Mouse (Mus musculus): Measurements from ENCODE around the gene Rpl3. TPM values are rescaled to one million over a fixed set of nuclear protein-coding genes. Genes with fewer than 3 reads are reported as not detected.

Rpl3 gene
- polyA plus RNA-seq, 1 experiment from 2014 or later: 1,042 TPM

DNA sequence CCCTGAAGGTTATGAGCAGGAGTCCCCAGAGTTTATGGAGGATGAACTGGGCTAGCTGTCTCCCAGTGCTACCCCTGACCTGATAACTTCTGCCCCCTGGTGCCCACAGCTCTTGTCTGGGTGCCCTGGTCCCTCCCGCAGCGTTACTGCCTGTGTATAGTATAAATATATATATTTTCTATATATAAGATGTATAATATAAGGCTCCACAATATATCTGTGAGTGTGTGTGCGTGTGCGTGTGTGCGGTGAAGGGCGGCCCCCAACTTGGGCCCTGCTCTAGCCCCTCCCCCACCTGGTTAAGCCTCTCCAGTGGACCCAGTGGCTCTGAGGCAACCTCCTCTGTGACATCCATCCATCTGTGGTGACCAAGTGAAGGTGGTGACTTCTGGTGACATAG, 27.4 kb upstream of the Rpl3 start:
- WGBS: 91% methylated on average over 6 of the region's 6 CpGs
- H3K27ac ChIP-seq (ENCODE audit: low read depth, low read length): no peak overlapping the region
- no peaks in the 10 kb centered on the region for H3K27me3 ChIP-seq (ENCODE audit: control insufficient read depth, insufficient read depth, low read length)

DNA sequence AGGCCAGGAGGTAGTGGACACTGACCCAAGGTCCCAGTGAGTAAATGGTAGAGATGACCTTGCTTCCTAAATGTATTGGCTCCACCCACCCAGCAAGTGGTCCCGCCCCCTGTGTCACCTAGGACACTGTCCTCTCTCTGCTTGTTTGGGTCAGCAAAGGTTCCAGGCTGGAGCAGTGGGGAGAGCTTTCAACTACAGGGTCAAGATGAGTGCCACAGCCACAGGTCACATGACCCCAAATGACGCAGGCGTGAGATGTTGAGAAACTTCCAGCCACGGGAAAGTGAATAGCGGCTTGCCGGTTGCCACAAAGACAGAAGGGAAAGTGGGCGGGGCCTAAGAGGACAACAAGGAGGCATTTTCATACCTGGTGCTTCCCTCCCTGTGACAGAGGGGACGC, 25.5 kb upstream of the Rpl3 start:
- Histone ChIP-seq H3K27ac (ENCODE audit: low read depth, low read length) (no peak overlapping the region), H3K9ac (ENCODE audit: low read length) (no peak overlapping the region), H3K27me3 (ENCODE audit: control insufficient read depth, insufficient read depth, low read length) (no peaks in the 10 kb centered on the region), H3K4me1 (replicated peaks; ENCODE audit: control insufficient read depth, insufficient read depth, low read length) (no peaks in the 10 kb centered on the region), H3K4me2 (ENCODE audit: low read depth, low read length, severe bottlenecking) (no peak overlapping the region), H3K4me3 (ENCODE audit: low read depth, low read length) (no peak overlapping the region), H3K36me3 (ENCODE audit: control insufficient read depth, insufficient read depth, low read length) (no peaks in the 10 kb centered on the region), H3K9me3 (ENCODE audit: control insufficient read depth, low read length) (no peaks in the 10 kb centered on the region)
- ATAC-seq (replicated peaks; ENCODE audit: low FRiP score) (no peak), DNase-seq (ENCODE audit: low spot score) (no peak)
- WGBS: 77% methylated on average over 8 of the region's 8 CpGs

More for the DNA sequence above, 27.4 kb upstream of the Rpl3 start:
- no peak overlapping the region for H3K4me2 ChIP-seq (ENCODE audit: low read depth, low read length, severe bottlenecking)
- DNase-seq (ENCODE audit: low spot score): no peak
- ATAC-seq (replicated peaks; ENCODE audit: low FRiP score): no peak
- no peaks in the 10 kb centered on the region for H3K36me3 ChIP-seq (ENCODE audit: control insufficient read depth, insufficient read depth, low read length)
- no peaks in the 10 kb centered on the region for H3K4me1 ChIP-seq (replicated peaks; ENCODE audit: control insufficient read depth, insufficient read depth, low read length)
- H3K9me3 ChIP-seq (ENCODE audit: control insufficient read depth, low read length): no peaks in the 10 kb centered on the region
- no peak overlapping the region for H3K4me3 ChIP-seq (ENCODE audit: low read depth, low read length)
- H3K9ac ChIP-seq (ENCODE audit: low read length): no peak overlapping the region

DNA sequence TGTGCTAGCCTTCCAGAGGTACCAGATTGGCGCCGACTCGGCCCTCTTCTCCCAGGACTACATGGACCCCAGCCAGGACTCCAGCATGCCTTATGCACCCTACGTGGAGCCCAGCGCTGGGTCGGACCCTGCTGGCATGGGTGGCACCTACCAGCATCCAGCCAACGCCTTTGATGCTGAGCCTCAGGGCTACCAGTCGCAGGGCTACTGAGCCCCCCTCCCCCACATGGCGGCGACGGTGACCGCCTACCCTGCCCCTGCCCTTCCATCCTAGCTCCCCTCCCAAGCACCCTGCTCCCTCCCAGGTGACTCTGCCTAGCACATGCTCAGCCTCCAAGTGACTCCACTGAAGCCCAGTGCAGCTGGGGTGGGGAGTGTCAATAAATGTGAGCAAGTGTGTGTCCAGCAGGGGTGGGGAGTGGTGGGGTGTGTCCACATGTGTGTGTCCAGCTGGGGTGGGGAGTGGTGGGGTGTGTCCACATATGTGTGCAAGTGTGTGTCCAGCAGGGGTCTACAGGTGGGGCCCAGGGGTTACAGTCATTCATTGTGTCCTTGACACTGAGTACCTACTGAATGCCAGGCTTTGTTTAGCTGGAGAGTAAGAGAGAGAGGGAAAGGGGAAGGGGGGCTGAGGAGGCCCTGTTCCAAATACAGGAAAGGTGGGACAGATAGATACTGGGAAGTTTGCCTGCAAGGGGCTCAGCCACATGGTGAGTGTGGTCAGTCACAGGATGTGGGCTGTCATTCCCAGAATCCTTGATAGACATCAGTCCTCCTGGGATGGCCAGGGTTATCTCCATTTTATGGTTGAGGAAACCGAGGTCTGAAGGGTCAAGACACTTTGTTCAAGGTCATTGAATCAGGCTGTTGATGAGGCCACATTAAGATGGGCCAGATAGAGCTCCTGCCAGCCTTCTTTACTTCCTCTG, 24.5 kb upstream of the Rpl3 start:
- no peak overlapping the region for H3K27ac ChIP-seq (ENCODE audit: low read depth, low read length)
- DNase-seq (ENCODE audit: low spot score) (no peak), ATAC-seq (replicated peaks; ENCODE audit: low FRiP score) (no peak)
- H3K9me3 ChIP-seq (ENCODE audit: control insufficient read depth, low read length): no peaks in the 10 kb centered on the region
- no peaks in the 10 kb centered on the region for H3K27me3 ChIP-seq (ENCODE audit: control insufficient read depth, insufficient read depth, low read length)
- 73% methylated on average over 13 of the region's 13 CpGs for WGBS
- H3K4me3 ChIP-seq (ENCODE audit: low read depth, low read length): no peak overlapping the region
- no peak overlapping the region for H3K9ac ChIP-seq (ENCODE audit: low read length)
- H3K4me1 ChIP-seq (replicated peaks; ENCODE audit: control insufficient read depth, insufficient read depth, low read length): no peaks in the 10 kb centered on the region
- no peak overlapping the region; the same call in 1 of the 2 replicates for H3K4me2 ChIP-seq (ENCODE audit: low read depth, low read length, severe bottlenecking)
- H3K36me3 ChIP-seq (ENCODE audit: control insufficient read depth, insufficient read depth, low read length): no peaks in the 10 kb centered on the region

DNA sequence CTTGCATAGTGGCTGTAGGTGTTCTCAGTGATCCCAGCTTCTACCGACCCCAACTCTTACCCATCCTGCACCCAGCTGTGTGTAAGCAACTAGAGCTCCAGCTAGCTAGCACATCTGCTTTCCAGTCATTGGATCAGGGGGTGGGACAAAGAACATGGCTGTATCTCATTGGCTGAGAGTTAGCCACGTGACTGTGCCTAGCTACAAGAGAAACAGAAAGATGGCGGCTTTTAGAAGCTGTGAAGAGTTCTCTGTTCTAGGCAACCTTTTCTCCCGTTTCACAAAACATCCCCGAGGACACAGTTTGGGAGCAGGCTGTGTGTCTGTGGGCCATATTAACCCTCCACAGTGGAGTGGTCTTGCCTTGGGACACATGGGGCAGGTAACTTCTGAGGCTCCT, 23.6 kb upstream of the Rpl3 start:
- no peaks in the 10 kb centered on the region for H3K9me3 ChIP-seq (ENCODE audit: control insufficient read depth, low read length)
- no peak for DNase-seq (ENCODE audit: low spot score)
- H3K27me3 ChIP-seq (ENCODE audit: control insufficient read depth, insufficient read depth, low read length): no peaks in the 10 kb centered on the region
- no peaks in the 10 kb centered on the region for H3K36me3 ChIP-seq (ENCODE audit: control insufficient read depth, insufficient read depth, low read length)
- ATAC-seq (replicated peaks; ENCODE audit: low FRiP score): no peak
- 72% methylated on average over 5 of the region's 5 CpGs for WGBS
- no peak overlapping the region for H3K4me3 ChIP-seq (ENCODE audit: low read depth, low read length)
- H3K9ac ChIP-seq (ENCODE audit: low read length): no peak overlapping the region
- no peak overlapping the region for H3K27ac ChIP-seq (ENCODE audit: low read depth, low read length)
- H3K4me2 ChIP-seq (ENCODE audit: low read depth, low read length, severe bottlenecking): no peak overlapping the region; the same call in 1 of the 2 replicates
- H3K4me1 ChIP-seq (replicated peaks; ENCODE audit: control insufficient read depth, insufficient read depth, low read length): no peaks in the 10 kb centered on the region

DNA sequence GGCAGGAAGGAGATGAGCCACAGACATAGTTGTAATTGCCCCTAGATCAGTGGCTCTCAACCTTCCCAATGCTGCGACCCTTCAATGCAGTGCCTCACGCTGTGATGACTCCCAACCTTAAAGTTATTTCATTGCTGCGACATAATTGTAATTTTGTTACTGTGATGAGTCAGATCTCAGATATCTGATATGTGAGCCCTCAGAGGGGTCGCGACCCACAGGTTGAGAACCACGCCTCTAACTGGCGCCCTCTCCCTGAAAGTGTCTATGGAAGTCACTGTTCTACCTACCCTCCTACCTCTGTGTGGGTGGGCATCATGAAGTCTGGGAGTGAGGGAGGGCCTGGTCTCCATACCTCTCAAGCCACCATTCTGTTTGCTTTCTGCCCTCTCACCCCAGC, 22.7 kb upstream of the Rpl3 start:
- no peaks in the 10 kb centered on the region for H3K27me3 ChIP-seq (ENCODE audit: control insufficient read depth, insufficient read depth, low read length)
- H3K4me2 ChIP-seq (ENCODE audit: low read depth, low read length, severe bottlenecking): no peak overlapping the region
- H3K36me3 ChIP-seq (ENCODE audit: control insufficient read depth, insufficient read depth, low read length): no peaks in the 10 kb centered on the region
- DNase-seq (ENCODE audit: low spot score) (no peak), ATAC-seq (replicated peaks; ENCODE audit: low FRiP score) (no peak)
- H3K27ac ChIP-seq (ENCODE audit: low read depth, low read length): no peak overlapping the region
- no peaks in the 10 kb centered on the region for H3K4me1 ChIP-seq (replicated peaks; ENCODE audit: control insufficient read depth, insufficient read depth, low read length)
- no peaks in the 10 kb centered on the region for H3K9me3 ChIP-seq (ENCODE audit: control insufficient read depth, low read length)
- H3K9ac ChIP-seq (ENCODE audit: low read length): no peak overlapping the region
- no peak overlapping the region for H3K4me3 ChIP-seq (ENCODE audit: low read depth, low read length)
- 94% methylated on average over 7 of the region's 7 CpGs for WGBS

DNA sequence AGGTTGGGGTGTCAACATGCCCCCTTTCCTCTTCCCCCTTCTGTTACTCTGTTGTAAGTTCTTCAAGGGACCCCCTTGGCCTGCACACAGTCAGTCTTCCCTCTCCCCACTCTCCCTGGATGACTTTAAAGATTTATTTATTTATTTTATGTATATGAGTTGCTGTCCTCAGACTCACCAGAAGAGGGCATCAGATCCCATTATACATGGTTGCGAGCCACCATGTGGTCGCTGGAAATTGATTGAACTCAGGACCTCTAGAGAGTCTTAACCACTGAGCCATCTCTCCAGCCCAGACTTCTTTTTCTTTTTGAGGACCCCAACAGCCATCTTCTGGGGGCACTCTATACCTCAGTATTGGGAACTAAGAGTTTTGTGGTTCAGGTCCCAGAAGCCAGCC, 20.8 kb upstream of the Rpl3 start:
- no peak overlapping the region for H3K9ac ChIP-seq (ENCODE audit: low read length)
- H3K4me2 ChIP-seq (ENCODE audit: low read depth, low read length, severe bottlenecking): no peak overlapping the region
- no peaks in the 10 kb centered on the region for H3K9me3 ChIP-seq (ENCODE audit: control insufficient read depth, low read length)
- no peaks in the 10 kb centered on the region for H3K4me1 ChIP-seq (replicated peaks; ENCODE audit: control insufficient read depth, insufficient read depth, low read length)
- DNase-seq (ENCODE audit: low spot score) (no peak), ATAC-seq (replicated peaks; ENCODE audit: low FRiP score) (no peak)
- H3K4me3 ChIP-seq (ENCODE audit: low read depth, low read length): no peak overlapping the region
- no peak overlapping the region for H3K27ac ChIP-seq (ENCODE audit: low read depth, low read length)
- no peaks in the 10 kb centered on the region for H3K36me3 ChIP-seq (ENCODE audit: control insufficient read depth, insufficient read depth, low read length)
- 49% methylated on average over 2 of the region's 2 CpGs for WGBS
- H3K27me3 ChIP-seq (ENCODE audit: control insufficient read depth, insufficient read depth, low read length): no peaks in the 10 kb centered on the region

DNA sequence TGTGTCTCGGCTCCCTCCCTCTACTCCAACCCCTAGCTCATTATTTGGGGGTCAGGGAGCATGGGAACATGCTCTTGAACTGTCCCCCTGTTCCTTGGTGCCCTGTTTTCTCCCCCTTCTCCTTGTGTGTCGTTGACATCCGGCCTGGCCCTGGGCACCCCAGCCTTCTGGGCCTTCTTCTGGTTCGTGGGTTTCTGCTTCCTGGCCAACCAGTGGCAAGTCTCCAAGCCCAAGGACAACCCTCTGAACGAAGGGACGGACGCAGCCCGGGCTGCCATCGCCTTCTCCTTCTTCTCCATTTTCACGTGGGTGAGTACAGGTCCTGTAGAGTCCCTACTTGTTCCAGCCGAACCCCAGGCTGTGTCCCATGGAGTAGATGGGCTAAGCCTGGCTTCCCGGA, 19.8 kb upstream of the Rpl3 start:
- Histone ChIP-seq H3K9me3 (ENCODE audit: control insufficient read depth, low read length) (no peaks in the 10 kb centered on the region), H3K36me3 (ENCODE audit: control insufficient read depth, insufficient read depth, low read length) (no peaks in the 10 kb centered on the region), H3K9ac (ENCODE audit: low read length) (no peak overlapping the region), H3K27ac (ENCODE audit: low read depth, low read length) (no peak overlapping the region), H3K4me2 (ENCODE audit: low read depth, low read length, severe bottlenecking) (no peak overlapping the region), H3K27me3 (ENCODE audit: control insufficient read depth, insufficient read depth, low read length) (no peaks in the 10 kb centered on the region), H3K4me1 (replicated peaks; ENCODE audit: control insufficient read depth, insufficient read depth, low read length) (no peaks in the 10 kb centered on the region), H3K4me3 (ENCODE audit: low read depth, low read length) (no peak overlapping the region)
- DNase-seq (ENCODE audit: low spot score) (no peak), ATAC-seq (replicated peaks; ENCODE audit: low FRiP score) (no peak)
- WGBS: 84% methylated on average over 12 of the region's 12 CpGs

DNA sequence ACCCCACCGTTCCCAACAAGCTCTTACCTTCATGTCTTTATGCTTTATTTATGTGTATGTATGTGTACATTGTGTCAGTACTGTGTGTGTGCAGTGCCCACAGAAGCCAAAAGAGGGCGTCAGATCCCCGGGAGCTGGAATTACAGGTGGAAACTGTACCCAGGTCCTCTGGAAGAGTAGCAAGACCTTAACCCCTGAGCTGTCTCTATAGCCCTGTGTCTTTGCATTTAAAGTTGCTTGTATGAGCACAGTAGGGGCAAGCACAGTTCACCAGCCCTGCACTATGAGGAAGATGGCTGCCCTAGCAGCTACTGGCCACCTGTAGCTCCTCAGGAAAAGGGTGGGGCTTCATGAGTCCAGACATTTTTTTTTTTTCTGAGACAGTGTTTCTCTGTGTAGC, 15.9 kb upstream of the Rpl3 start:
- 89% methylated on average over 3 of the region's 3 CpGs for WGBS

DNA sequence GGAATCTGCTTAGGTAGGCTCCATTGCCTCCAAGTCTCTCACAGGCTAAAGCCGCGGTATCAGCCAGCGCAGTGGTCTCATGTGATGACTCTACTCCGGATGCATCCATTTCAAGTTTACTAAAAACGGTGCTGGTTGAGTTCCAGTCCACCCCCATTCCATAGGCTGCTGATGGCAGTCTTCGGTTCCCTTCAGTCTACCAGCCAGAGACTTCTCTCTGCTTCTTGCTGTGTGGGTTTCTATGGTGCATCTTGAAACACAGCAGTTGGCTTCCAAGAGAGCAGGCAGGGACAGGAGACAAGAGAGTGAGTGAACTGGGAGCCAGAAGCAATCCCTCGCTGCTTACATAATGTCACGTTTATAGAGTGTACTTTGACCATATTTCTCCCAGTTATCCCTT, 15.5 kb upstream of the Rpl3 start:
- ATAC-seq (replicated peaks; ENCODE audit: low FRiP score) (no peak), DNase-seq (ENCODE audit: low spot score) (no peak)
- WGBS: 97% methylated on average over 8 of the region's 8 CpGs
- H3K27me3 ChIP-seq (ENCODE audit: control insufficient read depth, insufficient read depth, low read length): no peaks in the 10 kb centered on the region
- H3K9me3 ChIP-seq (ENCODE audit: control insufficient read depth, low read length): no peaks in the 10 kb centered on the region
- no peaks in the 10 kb centered on the region for H3K4me1 ChIP-seq (replicated peaks; ENCODE audit: control insufficient read depth, insufficient read depth, low read length)
- no peaks in the 10 kb centered on the region for H3K36me3 ChIP-seq (ENCODE audit: control insufficient read depth, insufficient read depth, low read length)
- no peak overlapping the region for H3K4me3 ChIP-seq (ENCODE audit: low read depth, low read length)
- H3K27ac ChIP-seq (ENCODE audit: low read depth, low read length): no peak overlapping the region
- no peak overlapping the region for H3K9ac ChIP-seq (ENCODE audit: low read length)
- no peak overlapping the region for H3K4me2 ChIP-seq (ENCODE audit: low read depth, low read length, severe bottlenecking)

More for the DNA sequence above, 15.9 kb upstream of the Rpl3 start:
- Histone ChIP-seq H3K4me3 (ENCODE audit: low read depth, low read length) (no peak overlapping the region), H3K27ac (ENCODE audit: low read depth, low read length) (no peak overlapping the region), H3K4me2 (ENCODE audit: low read depth, low read length, severe bottlenecking) (no peak overlapping the region), H3K4me1 (replicated peaks; ENCODE audit: control insufficient read depth, insufficient read depth, low read length) (no peaks in the 10 kb centered on the region), H3K36me3 (ENCODE audit: control insufficient read depth, insufficient read depth, low read length) (no peaks in the 10 kb centered on the region), H3K9ac (ENCODE audit: low read length) (no peak overlapping the region), H3K9me3 (ENCODE audit: control insufficient read depth, low read length) (no peaks in the 10 kb centered on the region), H3K27me3 (ENCODE audit: control insufficient read depth, insufficient read depth, low read length) (no peaks in the 10 kb centered on the region)
- DNase-seq (ENCODE audit: low spot score) (no peak), ATAC-seq (replicated peaks; ENCODE audit: low FRiP score) (no peak)

All from forebrain, embryonic 11.5 days (tissue).